Mouse (Mus musculus) ovary, postnatal 10 days (tissue): Measurements from ENCODE around the gene Coa3.
A peak's percentile ranks its signal among the peaks of the same experiment; 100 is the strongest.

Experiments
- DNase-seq: peaks from one replicate; pipeline ENCODE4 v3.0.0; 2022; ENCODE audit warnings: low spot score

Coa3 gene

GRCm38 (mm10) chr11:101251031-101251430 is 27.9 kb downstream of the Coa3 start:
- no peak for DNase-seq

DNA sequence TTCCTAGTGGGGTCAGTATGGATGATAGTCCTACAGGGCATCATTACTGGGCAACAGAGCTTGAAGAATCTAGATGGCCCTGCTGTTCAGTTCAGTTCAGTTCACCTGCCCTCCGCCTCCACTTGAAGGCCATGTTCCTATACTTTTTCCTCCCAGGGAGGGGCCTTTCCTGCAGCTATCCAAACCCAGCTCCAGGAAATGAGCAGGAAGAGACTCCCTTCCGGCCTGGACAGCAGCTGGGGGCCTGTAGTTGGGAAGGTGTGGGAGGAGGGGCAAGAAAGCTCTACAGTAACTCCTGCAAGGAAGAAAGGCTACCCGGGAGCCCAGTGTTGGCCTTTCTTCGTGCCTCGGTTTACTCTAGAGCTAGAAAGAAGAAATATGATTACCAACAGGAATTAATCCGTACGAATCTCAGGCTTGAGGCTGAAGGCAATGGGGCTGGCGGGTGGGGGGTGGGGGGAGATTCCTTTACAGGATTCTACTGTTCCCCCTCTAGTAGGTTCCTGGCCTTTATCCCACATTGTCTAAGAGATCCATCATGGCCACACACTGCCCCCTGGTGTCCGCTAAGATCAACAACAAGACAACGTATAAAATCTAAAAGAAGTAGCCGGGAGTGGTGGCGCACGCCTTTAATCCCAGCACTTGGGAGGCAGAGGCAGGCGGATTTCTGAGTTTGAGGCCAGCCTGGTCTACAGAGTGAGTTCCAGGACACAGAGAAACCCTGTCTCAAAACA is 30.5 kb downstream of the Coa3 start:
- DNase-seq: no peak

DNA sequence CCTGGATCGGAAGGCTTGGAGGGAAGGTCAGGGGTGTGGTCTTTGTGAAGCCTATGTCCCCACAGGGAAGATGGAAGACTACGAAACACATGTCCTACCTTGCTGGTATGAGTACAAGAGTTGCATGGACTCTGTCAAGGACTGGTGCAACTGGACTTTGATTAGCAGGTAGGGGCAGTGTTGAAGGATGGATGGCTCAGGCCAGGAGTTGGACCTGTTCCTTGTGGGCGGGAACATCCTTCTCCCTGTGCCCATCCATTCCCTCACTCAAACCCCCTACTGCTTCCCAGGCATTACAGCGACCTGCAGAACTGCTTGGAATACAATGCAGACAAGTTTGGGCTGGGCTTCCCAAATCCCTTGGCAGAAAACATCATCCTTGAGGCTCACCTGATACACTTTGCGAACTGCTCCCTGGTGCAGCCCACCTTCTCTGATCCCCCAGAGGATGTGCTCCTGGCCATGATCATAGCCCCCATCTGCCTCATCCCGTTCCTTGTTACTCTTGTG is 31.3 kb downstream of the Coa3 start:
- no peak for DNase-seq

DNA sequence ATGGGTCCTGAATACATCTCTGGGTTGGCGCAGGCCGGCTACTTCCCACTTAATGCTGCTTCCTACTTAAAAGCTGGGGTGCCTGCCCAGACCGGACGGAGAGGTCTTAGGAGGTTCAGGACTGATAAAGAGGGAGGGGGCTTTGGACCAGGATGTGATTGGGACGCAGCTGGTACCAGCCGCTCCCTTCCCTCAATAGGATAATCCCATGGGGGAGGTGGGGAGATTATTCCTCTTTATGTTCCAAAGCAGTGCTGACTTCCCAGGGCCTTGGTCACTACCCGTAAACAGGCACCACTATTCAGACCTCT is 32.3 kb downstream of the Coa3 start:
- DNase-seq: no peak

DNA sequence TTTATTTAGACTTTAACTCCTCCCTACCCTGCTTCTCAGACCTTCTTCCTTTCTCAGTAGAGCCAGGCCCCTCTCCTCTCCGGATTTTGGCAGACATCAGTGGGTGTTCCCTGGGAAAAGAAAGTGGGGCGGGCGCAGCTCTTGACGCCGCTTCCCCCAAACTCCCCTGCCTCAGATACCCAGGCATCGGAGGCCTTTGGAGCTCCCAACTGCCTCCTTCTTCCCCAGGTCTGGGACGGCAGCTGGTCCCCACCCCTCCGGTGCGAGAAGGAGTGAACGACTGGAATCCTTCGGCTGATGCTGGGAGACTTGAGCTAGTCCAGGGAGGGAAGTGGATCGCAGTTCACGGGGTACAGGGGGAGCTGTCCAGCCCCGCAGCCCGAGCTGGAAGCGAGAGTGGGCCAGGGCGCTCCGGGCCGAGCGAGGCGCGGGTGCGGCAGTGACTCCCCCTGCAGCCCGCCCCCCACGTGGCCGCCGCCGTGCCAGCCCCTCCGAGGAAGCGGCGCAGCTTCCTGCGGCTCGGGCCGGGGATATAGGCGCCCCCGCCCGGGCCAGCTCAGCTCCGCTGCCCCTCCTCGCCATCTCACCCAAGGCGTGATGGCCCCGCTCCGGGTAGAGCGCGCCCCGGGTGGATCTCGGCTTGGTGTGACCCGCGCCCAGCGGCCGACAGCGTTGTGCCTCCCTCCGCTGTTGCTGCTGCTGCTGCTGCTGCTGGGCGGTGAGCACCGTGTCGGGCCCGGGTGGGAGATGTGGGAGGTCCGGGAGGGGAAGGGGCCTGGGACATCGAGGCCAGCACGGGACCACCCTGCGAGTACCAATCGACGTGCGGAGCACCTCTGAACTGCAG is 32.8 kb downstream of the Coa3 start, which contains the start of gene Ramp2:
Gene Ramp2 (plus strand): TSS at position 174 of the 847 bp plus-strand sequence.
- peak; percentile 44 for DNase-seq

DNA sequence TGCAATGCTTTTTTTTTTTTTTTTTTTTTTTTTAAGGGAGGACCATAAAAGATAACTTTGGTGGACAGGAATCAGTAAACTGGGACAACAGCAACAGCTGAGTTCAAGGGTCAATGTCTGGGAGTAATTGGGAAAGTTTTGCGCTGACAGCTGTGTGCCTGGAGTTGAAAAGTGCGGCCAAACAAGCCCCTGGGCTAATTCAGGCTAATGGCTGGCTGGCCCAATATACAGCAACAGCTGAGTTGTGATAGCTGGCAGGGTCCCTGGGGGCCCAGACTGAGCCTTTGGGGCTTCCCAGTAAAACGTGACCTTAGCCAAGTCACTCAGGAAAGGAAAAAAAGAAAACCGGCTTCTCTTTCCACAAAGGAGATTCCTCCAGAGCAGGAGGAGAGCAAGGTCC is 33.8 kb downstream of the Coa3 start:
- no peak for DNase-seq

GRCm38 (mm10) chr11:101238071-101238647 is 40.8 kb downstream of the Coa3 start:
- DNase-seq: no peak

DNA sequence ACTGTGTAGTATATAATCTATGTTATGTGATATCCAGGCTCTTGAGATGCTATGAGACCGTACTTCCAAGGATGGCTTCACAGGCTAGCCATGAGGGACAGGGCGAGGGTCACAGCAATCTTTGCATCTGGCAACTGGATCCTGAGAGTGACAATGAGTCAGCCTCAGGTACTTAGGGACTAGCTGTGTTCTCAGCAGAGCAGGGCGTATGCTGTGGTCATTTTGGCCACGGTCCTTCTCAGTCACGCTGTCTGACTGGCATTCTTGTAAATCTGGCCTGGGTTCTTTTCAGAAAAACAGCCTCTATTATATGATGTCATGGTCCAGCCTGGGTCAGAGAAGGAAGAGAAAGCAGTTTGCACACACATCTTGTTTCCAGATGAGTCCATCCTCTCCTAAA is 42.1 kb downstream of the Coa3 start:
- DNase-seq: no peak

- DNase-seq: no peak
These were observed 43.5 kb downstream of the Coa3 start for GRCm38 (mm10) chr11:101235429-101235828.

DNA sequence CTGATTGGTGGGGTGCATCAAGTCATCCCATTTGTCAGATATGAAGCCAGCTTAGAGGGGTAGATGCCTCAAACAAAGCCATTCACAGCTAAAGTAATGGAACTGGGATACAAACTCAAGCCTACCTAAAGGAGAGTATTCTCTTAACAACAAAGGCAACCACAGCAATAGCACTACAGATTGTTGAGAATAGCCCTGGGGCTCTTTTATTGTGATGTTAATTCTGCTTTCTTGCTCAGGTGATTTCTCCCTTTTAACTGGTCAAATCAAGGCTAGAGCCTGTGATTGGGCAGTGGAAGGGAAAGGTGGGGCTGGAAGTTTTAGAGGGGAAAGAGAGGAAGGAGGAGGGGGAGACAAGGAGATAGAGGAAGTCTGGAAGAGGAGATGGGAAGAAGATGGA is 44.8 kb downstream of the Coa3 start:
- no peak for DNase-seq

DNA sequence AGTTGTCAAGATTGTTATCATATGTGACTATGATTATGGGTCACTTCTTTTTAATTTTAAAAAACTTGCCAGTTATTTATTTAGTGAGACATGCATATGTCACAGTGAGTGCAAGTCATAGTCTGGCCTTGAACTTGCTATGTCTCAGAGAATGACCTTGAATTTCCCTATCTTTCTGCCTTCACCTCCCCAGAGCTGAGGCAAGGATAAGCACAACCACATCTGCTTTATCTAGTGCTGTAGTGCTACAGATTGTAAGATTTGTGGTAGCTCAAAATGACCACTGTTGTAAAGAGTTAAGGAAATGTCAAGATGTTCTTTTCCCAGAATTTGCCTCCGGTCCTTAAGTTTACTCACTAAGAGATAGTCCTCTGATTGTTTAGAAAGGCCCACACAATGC is 45.7 kb downstream of the Coa3 start:
- DNase-seq: no peak

DNA sequence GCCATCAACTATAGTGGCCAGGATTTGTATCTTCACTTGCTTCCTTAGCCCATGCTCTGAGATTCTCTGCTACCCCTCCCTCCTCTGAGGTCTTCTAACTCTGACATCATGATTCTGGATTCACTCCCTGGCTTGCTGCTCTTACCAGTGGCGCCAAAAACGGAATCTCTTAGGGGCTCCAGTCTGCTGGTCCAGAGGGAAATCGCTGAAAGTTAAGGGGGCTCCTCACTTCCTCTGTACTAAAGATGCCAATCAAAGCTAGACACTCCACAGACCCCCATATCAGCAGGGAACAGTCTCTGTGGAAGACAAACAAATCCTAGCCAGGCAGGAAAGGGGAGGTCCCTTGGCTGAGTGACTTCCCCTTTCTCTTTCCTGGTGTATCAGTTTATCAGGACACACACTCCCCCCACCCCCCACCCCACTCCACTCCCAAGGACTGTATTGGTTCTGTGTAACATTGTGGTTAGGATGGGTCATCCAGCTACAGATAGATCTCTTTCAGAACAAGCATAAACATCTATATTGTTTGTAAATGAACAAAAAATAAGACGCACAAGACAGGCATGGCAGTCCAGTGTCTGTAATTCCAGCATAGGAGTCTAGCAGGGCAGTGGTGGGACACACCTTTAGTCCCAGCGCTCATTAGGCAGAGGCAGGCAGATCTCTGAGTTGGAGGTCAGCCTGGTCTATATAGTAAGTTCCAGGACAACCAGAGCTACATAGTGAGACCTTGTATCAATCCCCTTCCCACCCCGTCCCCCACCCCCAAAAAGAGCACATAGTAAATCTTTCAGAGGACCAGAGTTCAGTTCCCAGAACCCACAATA is 46.7 kb downstream of the Coa3 start:
- DNase-seq: no peak

DNA sequence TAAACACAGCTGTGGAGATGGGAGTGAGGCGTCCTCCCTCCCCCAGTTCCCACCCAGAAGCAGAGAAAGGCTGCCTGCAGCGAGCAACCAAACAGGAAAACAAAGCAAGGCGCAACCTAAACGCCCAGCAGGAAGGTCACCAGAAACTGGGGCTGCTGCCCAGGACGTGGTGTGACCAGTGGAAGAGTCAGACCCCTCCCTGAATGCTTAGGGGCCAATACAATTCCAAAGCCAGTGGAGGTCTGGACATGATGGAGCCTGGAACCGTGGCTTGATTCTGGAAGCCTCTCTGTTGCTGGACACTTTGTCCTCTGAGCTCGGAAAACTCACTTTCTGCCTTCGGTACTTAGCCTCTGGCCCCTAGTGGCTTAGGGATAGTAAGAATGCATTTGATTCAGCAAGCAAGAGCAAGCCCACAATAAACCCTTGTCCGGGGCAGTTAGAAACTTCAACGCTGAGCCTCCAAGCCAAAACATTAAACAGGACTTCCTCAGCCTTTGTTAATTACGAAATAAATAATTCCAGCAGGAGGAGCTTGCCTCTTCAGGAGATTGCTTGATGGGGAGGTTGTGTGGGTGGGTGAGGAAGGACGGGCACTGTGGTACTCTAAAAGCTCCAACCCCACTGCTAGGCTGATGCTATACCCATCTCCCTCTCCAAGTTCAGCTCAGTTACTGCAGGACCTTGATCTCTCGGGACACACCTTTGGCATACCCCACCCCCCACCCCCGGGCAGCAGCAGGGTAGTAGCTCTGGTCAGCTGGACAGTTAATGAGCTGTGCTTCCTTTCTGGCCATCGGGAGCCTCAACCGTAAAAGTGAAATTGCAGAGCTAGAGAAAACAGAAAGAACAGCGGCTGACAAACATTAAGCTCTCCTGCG is 47.7 kb downstream of the Coa3 start:
- peak; percentile 30 for DNase-seq

GRCm38 (mm10) chr11:101230526-101230925 is 48.4 kb downstream of the Coa3 start:
- DNase-seq: no peak

DNA sequence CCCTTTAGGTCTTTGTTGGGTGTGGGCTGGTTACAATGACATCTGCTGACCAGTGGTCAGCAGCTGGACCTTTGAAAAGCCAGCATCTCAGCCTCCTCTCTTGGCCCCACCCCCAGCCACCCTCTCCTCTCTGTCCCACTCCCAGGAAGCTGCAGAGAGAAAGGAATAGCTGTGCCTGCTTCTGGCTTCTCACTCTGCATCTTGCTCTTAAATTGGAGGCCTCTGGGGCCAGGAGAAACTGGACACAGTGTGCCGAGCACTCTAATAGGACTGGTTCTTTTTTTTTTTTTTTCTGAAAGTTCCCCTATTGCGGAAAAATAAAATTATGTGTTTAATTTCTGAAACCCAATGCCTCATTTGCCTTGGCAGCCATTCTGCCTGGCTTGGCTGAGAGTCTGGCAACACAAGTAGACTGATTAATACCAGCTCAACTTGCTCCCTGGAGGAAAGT is 48.8 kb downstream of the Coa3 start:
- no peak for DNase-seq

- DNase-seq: no peak
These were observed 49.5 kb downstream of the Coa3 start for GRCm38 (mm10) chr11:101229361-101229900.
